Mouse (Mus musculus) midbrain, postnatal 0 days (tissue): ENCODE measurements around the gene Ephb1. TPM values are rescaled to one million over a fixed set of nuclear protein-coding genes. Genes with fewer than 3 reads are reported as not detected.

Source experiments
- ATAC-seq: fragments of 200-750 bp; cut with Nextera tagmentation; 2 replicates; pipeline ENCODE4 v1.8.0; 2017; ENCODE audit warnings: moderate number of reproducible peaks, mild to moderate bottlenecking, moderate TSS enrichment, moderate library complexity; ENCODE audit not compliant: low FRiP score
- DNase-seq: peaks from one replicate; pipeline ENCODE4 v3.0.0-alpha.2; 2015; ENCODE audit warnings: low spot score
- H3K27ac ChIP-seq: fragments of 300-500 bp; sonication (generic); 2 replicates; pipeline ENCODE4 v1.5.1; 2014; ENCODE audit warnings: low read depth, mild to moderate bottlenecking, low read length, mixed read lengths
- H3K27me3 ChIP-seq: fragments of 300-500 bp; sonication (generic); 2 replicates; pipeline ENCODE4 v1.6.1; 2014; ENCODE audit warnings: low read length, control low read depth, mixed read lengths; ENCODE audit not compliant: insufficient read depth
- H3K36me3 ChIP-seq: fragments of 300-500 bp; sonication (generic); 2 replicates; pipeline ENCODE4 v1.6.1; 2014; ENCODE audit warnings: low read length, control low read depth, mixed read lengths; ENCODE audit not compliant: insufficient read depth
- H3K4me1 ChIP-seq: fragments of 300-500 bp; sonication (generic); 2 replicates; pipeline ENCODE4 v1.6.1; 2014; ENCODE audit warnings: mild to moderate bottlenecking, control low read depth, antibody characterized with exemption, low read length, mixed read lengths; ENCODE audit not compliant: insufficient read depth
- H3K4me2 ChIP-seq: fragments of 300-500 bp; sonication (generic); 2 replicates; pipeline ENCODE4 v1.6.1; 2014; ENCODE audit warnings: low read depth, mild to moderate bottlenecking, low read length, mixed read lengths; ENCODE audit not compliant: poor library complexity, severe bottlenecking
- H3K4me3 ChIP-seq: fragments of 300-500 bp; sonication (generic); 2 replicates; pipeline ENCODE4 v1.5.1; 2014; ENCODE audit warnings: low read depth, mild to moderate bottlenecking, low read length, moderate library complexity
- H3K9ac ChIP-seq: fragments of 300-500 bp; sonication (generic); replicated peaks from 2 replicates; pipeline ENCODE4 v1.6.1; 2014; ENCODE audit warnings: mild to moderate bottlenecking, low read length, moderate library complexity, mixed read lengths; ENCODE audit not compliant: poor library complexity, severe bottlenecking
- H3K9me3 ChIP-seq: fragments of 300-500 bp; sonication (generic); 2 replicates; pipeline ENCODE4 v1.6.1; 2016; ENCODE audit warnings: low read length, control low read depth
- CTCF ChIP-seq: IDR thresholded peaks from 2 replicates; pipeline ENCODE4 v1.5.1; 2016; ENCODE audit warnings: antibody characterized with exemption, mild to moderate bottlenecking
- WGBS: fragments of 180-500 bp; shearing (Covaris S2); extraction: QIAGEN DNeasy Blood & Tissue Kit; methylation state at CpG from one replicate; pipeline ENCODE4 v1.1.7; 2014; 5-methylcytosine and 5-hydroxymethylcytosine counted together
- polyA plus RNA-seq: library from polyadenylated mRNA; unstranded; fragments of >200 nt; fragmentation: Nextera tagmentation; extraction: Ambion mirVana; gene quantifications from 2 replicates; pipeline ENCODE4 v1.2.1, GENCODE M21; 2015
- total RNA-seq: library from RNA; depleted of rRNA; stranded (reverse); fragments of >200 nt; gene quantifications from 2 replicates; pipeline ENCODE4 v1.2.3, GENCODE M21; 2014

Ephb1 gene
- total and polyA plus RNA-seq, 2 experiments from 2014 or later: 69.4 to 85.9 TPM

DNA sequence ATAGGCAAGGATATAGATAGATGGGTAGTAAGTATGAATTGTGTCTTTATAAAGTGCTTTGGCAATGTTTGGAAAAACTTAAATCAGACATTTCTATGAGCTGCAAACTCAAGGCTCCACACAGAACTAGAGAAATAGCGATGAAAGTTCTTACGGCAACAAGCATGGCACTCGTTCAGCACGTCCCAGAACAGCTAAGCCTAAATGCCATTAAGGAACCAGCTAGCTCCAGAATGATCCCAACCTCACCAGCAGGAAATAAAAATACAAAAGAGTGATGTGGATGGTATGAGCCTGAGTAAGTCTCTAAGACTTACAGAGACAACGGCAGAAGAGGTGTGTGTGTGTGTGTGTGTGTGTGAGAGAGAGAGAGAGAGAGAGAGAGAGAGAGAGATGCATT lies 20.2 kb upstream of the Ephb1 start:
- H3K4me1 ChIP-seq: no peaks in the 10 kb centered on the region
- no peak for ATAC-seq
- DNase-seq: no peak
- no peaks in the 10 kb centered on the region for H3K27me3 ChIP-seq
- no peak for TF ChIP-seq CTCF
- no peaks in the 10 kb centered on the region for H3K9me3 ChIP-seq
- H3K4me3 ChIP-seq: no peak overlapping the region
- WGBS: 87% methylated on average over 5 of the region's 5 CpGs
- no peak overlapping the region for H3K9ac ChIP-seq
- no peaks in the 10 kb centered on the region for H3K36me3 ChIP-seq
- H3K4me2 ChIP-seq: no peak overlapping the region
- H3K27ac ChIP-seq: no peak overlapping the region

DNA sequence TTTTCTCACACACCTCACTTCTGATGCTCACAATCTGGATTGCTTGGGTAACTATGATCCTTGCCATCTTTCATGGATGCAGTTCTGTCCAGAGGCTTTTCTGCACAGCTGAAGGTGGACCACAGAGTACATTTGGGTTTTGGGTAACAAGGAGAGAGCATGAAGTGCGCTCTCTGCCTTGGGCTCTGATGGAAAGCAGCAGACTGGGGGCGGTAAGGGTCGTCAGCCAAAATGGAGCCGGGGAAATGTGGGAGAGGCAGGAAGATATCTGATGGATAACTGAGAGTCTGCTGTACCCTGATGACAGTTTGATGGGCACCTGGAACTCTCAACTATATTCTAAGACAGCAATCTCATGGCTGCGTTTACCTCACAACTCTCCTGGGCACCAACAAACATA lies 19.4 kb upstream of the Ephb1 start:
- Histone ChIP-seq H3K27me3 (no peaks in the 10 kb centered on the region), H3K36me3 (no peaks in the 10 kb centered on the region), H3K9ac (no peak overlapping the region), H3K9me3 (no peaks in the 10 kb centered on the region), H3K4me2 (no peak overlapping the region), H3K4me3 (no peak overlapping the region), H3K4me1 (no peaks in the 10 kb centered on the region), H3K27ac (no peak overlapping the region)
- no peak for ATAC-seq
- WGBS: 94% methylated on average over 5 of the region's 5 CpGs
- TF ChIP-seq CTCF: no peak
- DNase-seq: no peak

DNA sequence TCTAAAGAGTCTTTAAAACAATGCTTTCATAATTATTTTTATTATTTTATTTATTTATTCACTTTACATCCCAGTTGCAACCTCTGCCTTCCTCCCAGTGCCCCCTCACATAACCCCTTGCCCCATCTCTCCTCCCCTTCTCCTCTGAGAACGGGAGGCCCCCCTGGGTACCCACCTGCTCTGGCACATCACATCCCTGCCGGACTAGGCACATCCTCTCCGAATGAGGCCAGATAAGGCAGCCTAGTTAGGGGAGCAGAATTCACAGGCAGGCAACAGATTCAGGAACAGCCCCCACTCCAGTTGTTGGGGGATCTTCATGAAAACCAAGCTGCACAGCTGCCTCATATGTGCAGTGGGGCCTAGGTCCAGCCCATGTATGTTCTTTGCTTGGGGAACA lies 17.4 kb upstream of the Ephb1 start:
- no peak overlapping the region for H3K4me2 ChIP-seq
- H3K36me3 ChIP-seq: no peaks in the 10 kb centered on the region
- no peaks in the 10 kb centered on the region for H3K9me3 ChIP-seq
- no peak overlapping the region for H3K4me3 ChIP-seq
- H3K27me3 ChIP-seq: no peaks in the 10 kb centered on the region
- no peak for ATAC-seq
- no peak for TF ChIP-seq CTCF
- WGBS: 93% methylated on average over 3 of the region's 3 CpGs
- H3K9ac ChIP-seq: no peak overlapping the region
- no peak overlapping the region for H3K27ac ChIP-seq
- DNase-seq: no peak
- H3K4me1 ChIP-seq: no peaks in the 10 kb centered on the region

DNA sequence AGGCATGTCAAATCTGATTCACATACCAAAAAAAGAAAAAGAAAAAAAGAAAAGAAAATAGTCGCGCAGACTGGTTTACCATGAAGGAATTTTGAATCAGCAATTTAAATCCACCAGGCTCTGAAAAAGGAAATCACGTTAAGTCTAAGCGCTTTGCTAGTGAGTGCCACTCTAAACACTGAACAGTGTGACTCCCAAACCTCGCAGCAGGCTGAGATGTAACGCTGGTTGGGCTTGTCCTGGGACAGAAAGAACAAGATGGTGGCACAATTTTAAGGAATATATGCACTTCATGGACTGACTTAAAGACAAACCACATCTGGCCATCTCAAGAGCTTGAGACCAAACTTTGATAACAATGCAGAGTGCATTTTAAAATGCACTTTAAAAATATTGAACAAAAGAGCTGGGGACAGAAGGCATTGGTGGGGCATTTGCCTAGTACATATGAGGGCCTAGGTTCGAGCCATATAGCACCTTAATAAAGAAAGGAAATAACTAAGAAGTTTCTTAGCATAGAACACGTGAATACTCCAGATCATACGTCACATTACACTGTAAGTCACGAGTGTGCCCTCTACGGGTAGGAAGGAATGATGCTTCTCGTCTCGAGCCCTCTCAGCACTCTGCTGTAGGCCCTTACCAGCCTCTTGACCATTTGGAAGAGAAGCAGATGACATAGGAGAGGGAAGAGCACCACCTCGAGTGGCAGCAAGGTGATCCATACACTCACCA lies 16.7 kb upstream of the Ephb1 start:
- ATAC-seq: no peak
- no peaks in the 10 kb centered on the region for H3K4me1 ChIP-seq
- H3K27ac ChIP-seq: no peak overlapping the region
- H3K9ac ChIP-seq: no peak overlapping the region
- WGBS: 56% methylated on average over 14 of the region's 14 CpGs
- DNase-seq: no peak
- H3K4me2 ChIP-seq: no peak overlapping the region
- no peak overlapping the region for H3K4me3 ChIP-seq
- H3K36me3 ChIP-seq: no peaks in the 10 kb centered on the region
- H3K9me3 ChIP-seq: no peaks in the 10 kb centered on the region
- peak; percentile 40 for TF ChIP-seq CTCF
- H3K27me3 ChIP-seq: no peaks in the 10 kb centered on the region

DNA sequence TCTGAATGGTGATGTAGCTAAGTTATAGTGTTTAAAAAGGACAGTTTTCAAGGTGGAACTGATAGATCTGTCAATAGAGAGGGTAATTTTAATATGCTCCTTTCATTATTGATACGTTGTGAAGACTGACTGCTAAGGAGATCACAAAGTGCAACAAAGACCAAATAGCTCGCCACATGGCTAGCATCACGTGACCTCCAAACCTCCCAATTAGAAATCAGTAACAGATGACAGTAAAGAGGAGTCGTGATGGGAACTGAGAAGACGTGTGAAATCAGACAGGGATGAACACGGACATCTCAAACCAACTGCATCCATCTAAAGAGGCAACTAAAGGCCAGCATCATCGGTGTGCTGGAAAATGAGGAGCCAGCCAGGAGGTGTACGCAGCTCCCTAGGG lies 15.6 kb upstream of the Ephb1 start:
- Histone ChIP-seq H3K36me3 (no peaks in the 10 kb centered on the region), H3K4me3 (no peak overlapping the region), H3K27ac (no peak overlapping the region), H3K9me3 (no peaks in the 10 kb centered on the region), H3K27me3 (no peaks in the 10 kb centered on the region), H3K4me1 (no peaks in the 10 kb centered on the region), H3K4me2 (no peak overlapping the region), H3K9ac (no peak overlapping the region)
- DNase-seq: no peak
- 67% methylated on average over 8 of the region's 8 CpGs for WGBS
- no peak for ATAC-seq
- no peak for TF ChIP-seq CTCF

DNA sequence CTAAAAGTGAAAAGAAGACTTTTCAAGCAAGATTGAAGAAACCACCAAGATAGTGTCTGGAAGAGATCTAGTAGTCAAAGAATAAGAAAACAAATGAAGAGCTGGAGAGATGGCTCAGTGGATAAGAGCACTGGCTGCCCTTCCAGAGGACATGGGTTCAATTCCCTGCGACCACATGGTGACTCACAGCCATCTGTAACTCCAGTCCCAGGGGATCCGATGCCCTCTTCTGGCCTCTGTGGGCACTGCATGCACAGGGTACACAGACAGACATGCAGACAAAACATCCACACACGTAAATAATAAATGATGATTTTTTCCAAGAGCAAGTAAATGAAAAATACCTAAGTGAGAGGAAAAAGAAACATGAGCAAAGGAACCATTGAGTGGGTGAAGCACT lies 14.6 kb upstream of the Ephb1 start:
- no peak overlapping the region for H3K9ac ChIP-seq
- no peaks in the 10 kb centered on the region for H3K4me1 ChIP-seq
- 82% methylated on average over 3 of the region's 3 CpGs for WGBS
- no peaks in the 10 kb centered on the region for H3K27me3 ChIP-seq
- no peak overlapping the region for H3K4me3 ChIP-seq
- DNase-seq (no peak), ATAC-seq (no peak)
- H3K36me3 ChIP-seq: no peaks in the 10 kb centered on the region
- no peak overlapping the region for H3K4me2 ChIP-seq
- no peaks in the 10 kb centered on the region for H3K9me3 ChIP-seq
- no peak overlapping the region for H3K27ac ChIP-seq
- peak; percentile 46 for TF ChIP-seq CTCF
